Mouse (Mus musculus) heart, adult 10 weeks (tissue): ENCODE data around the gene Zfp329. TPM values are rescaled to one million over a fixed set of nuclear protein-coding genes. Genes with fewer than 3 reads are reported as not detected.

Source experiments
- polyA plus RNA-seq: library from polyadenylated mRNA; stranded (reverse); fragments of 350-450 nt; fragmentation: Illumina TruSeq; extraction: RNeasy Lipid Tissue Mini Kit (QIAGEN cat#74804); gene quantifications from one replicate; pipeline ENCODE4 v1.2.3, GENCODE M21; 2014; ENCODE audit warnings: low read depth, low replicate concordance

Gene Zfp329
- 5.9 TPM for polyA plus RNA-seq

DNA sequence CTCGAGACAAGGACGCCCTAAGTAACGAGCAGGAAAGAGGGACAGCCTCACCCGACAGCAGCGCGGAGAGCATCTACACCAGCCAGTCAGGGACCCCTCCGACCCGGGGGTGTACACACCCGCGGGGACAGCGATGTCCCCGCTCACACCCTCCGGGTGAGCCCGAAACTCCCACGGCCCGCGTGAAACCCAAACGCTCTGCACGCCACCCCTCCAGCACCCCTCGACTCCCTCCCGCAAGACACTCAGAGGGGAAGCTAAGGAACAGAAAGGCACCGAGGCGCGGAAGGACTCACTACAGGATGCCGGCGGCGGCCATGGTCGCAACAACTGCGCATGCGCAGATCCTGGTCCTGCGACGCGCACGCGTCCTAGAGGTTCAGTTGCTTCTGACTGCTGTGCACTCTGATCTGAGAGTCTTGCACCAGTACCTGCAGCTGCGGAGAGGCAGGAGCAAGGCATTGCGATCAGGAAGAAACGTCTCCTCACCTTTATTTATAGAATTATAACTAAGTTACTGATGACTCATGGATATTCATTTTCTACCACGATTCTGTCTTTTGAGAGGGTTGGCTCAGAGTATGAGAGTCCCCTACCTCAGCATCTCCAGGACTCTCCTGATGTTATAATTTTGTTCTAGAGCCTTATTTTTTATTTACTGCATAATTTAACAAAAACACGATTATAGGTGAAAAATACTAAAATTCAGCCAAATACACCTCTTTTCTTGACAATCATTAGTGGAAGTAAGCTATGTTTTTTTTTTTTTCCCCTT is at the start of gene Zfp329:
Zfp329 (minus strand) TSS at position 338 of the 775 bp plus-strand sequence.

DNA sequence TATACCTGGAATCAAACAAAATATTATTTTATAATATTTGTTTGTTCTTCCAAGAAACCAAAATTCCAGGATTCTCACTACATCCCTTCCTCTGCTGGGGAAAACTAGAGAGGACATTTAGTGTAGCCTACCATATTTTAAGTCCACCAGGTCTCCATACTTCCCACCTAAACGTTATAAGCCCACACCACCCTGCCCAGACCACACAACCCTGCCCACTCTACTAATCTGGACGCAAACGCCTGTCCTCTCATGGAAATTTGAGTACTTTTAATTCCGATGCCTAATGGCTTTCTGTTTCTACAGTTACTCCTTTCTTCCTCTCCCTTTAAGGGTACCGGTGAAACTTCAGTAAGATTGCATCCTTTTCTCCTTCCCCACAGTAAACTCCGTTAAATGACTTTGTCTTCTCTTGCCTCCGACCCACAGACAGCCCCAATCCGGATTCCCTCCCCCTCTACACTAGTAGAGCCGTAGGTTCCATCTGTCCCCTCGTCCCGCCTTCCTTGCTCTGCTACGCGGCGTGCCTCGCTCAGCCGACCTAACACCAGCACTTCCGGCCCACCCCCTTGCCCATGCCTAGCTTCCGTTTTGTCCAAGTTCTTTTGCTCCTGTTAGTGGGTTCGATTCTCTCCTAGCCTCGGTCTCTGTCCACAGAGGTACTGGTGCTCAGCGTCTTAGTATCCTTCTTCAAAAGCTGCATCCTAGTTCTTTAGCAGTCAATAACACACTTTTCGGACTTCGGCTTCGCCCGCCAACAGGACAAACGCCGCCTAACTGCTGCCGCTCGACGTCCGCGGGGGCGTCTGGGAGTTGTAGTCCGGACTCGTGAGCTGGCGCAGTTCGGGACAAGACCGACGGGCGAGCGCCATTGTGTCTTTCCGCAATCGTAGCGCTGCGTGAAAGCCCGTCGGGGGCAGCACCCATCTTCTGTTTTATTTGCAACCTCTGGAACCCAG is 15.8 kb upstream of the Zfp329 start, which contains the start of gene Zfp110:
Zfp110 (plus strand) TSS at position 600 of the 959 bp plus-strand sequence.

DNA sequence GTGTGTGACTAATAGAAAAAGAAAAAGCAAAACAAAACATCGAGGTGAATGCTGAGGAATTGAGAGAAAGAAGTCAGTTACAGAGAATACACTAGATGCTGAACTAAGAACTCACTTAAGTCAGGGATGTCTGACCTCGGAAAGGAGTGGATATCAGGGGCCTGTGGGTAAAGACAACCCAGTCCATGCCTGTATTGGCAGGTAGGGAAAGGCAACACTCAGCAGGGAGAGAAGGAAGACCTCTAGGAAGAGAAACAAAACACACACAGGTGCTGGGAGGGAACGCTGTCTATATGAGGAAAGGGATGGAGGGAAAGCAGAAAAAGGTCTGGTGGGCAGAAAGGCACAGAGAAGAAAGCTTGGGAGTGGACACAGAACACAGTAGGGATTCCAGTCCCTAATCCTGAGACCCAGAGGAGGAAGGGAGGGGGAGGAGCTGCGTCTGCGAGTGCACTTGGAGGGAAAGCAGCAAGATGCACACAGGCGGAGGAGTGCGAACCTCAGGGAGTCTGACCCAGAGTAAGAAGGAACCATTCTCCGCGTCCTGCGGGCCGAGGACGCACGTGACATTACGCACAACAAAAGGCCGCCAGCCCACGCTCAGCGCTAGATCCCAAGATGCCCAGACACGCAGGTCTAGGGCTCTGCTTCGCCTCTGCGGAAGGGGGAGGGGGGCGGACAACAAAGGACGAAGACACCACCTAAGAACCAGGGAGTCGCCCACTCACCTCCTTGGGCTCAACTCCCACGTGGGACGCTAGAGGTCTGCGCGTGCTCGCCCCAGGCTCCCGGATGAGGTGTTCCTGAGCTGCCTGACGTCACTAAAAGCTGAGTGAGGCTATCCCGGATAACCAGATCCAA is 15.6 kb downstream of the Zfp329 start, which contains the start of gene Zscan18:
Zscan18 (minus strand) TSS at position 770 of the 861 bp plus-strand sequence.

Other genes starting within 250 kb of the Zfp329 start
- gene Vmn2r53, start 210.1 kb downstream of the Zfp329 start, polyA plus RNA-seq: not detected
- gene Vmn2r54, start 178.5 kb downstream of the Zfp329 start, polyA plus RNA-seq: not detected
- gene Vmn2r55, start 133.9 kb downstream of the Zfp329 start, polyA plus RNA-seq: not detected
- not detected for gene Vmn2r56, start 83.9 kb downstream of the Zfp329 start, polyA plus RNA-seq
- 1.4 TPM for gene Zscan18, start 15.2 kb downstream of the Zfp329 start, polyA plus RNA-seq
- gene Zfp110, start 15.9 kb upstream of the Zfp329 start, polyA plus RNA-seq: 21.8 TPM
- 3.1 TPM for gene Zfp128, start 62.3 kb upstream of the Zfp329 start, polyA plus RNA-seq
- gene Zscan22, start 79.0 kb upstream of the Zfp329 start, polyA plus RNA-seq: 5.1 TPM
- gene Rps5, start 103.4 kb upstream of the Zfp329 start, polyA plus RNA-seq: 661 TPM
- gene Rnf225, start 108.6 kb upstream of the Zfp329 start, polyA plus RNA-seq: not detected
- 2.5 TPM for gene Zfp324, start 147.0 kb upstream of the Zfp329 start, polyA plus RNA-seq
- gene Zfp446, start 159.0 kb upstream of the Zfp329 start, polyA plus RNA-seq: 5.0 TPM
- gene Slc27a5, start 179.3 kb upstream of the Zfp329 start, polyA plus RNA-seq: 0.63 TPM
- gene Trim28, start 180.3 kb upstream of the Zfp329 start, polyA plus RNA-seq: 95.8 TPM
- 4.7 TPM for gene Zbtb45, start 191.2 kb upstream of the Zfp329 start, polyA plus RNA-seq
- gene Chmp2a, start 215.9 kb upstream of the Zfp329 start, polyA plus RNA-seq: 178 TPM
- 200 TPM for gene Ube2m, start 219.4 kb upstream of the Zfp329 start, polyA plus RNA-seq
- 0.29 TPM for gene Mzf1, start 235.9 kb upstream of the Zfp329 start, polyA plus RNA-seq